Mouse (Mus musculus) cerebellum, postnatal 36 days (tissue): ENCODE measurements around the gene Il4.
"Not testable (repeated sequence)": the region's sequence is repeated elsewhere in the genome, so short reads cannot be mapped to it uniquely, and the experiment has no call there.

ENCODE experiments used
- DNase-seq, 2 experiments: peaks; one replicate each; pipeline ENCODE4 v3.0.0; 2021 to 2022; ENCODE audit warnings: mixed read lengths in 2 of 2

Gene Il4

DNA sequence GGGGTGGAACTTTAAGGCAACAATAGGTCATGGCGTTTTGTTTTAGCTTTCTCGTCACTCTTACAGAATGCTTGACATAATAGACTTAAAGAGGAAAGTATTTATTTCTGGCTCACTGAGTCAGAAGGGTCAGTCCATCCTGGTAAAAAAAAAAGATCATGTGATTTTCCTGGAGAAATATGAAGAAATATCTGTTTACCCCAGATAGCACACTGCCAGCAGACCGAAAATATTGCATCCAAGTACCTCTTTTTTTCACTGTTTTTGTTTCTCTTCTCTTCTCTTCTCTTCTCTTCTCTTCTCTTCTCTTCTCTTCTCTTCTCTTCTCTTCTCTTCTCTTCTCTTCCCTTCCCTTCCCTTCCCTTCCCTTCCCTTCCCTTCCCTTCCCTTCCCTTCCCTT lies 58.5 kb downstream of the Il4 start:
- not testable (repeated sequence) for DNase-seq

DNA sequence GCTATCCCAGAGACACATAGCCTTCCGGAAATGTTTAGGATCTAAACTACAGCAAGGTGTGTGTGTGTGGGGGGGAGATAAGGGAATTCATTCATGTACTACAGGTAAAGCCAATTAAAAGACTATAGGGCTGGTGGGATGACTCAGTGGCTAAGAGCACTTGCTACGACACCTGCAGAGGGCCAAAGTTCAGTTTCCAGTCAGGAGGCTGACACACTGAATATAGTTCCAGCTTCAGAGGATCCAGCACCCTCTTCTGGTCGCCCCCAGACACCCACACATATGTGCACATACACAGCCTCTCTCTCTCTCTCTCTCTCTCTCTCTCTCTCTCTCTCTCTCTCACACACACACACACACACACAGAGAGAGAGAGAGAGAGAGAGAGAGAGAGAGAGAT lies 60.5 kb downstream of the Il4 start:
- not testable (repeated sequence) for DNase-seq

DNA sequence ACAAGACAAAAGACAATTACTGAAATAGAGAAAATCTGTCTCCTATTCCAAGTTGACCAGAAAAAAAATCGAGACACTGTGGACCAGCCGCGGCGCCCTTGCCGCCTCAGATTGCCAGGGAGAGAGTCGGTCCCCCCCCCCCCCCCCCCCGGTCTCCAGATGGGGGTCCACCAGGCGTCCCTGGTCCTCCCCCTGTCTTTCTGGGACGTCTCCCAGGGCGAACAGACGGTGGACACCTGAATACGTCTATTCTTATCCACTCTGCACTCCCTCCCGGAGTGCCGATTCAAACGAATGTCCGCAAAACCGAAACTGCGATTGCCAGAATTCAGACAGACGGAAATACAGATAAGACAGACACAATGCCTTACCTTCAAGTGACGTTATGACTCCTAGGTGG lies 61.9 kb downstream of the Il4 start:
- peak in 1 of 2 experiments; percentile 33 for DNase-seq
